Mouse (Mus musculus): Measurements from ENCODE around the gene Taar8c. TPM values are rescaled to one million over a fixed set of nuclear protein-coding genes. Genes with fewer than 3 reads are reported as not detected.

Taar8c gene
- polyA plus RNA-seq, 1 experiment from 2014 or later, result not detected

GRCm38 (mm10) chr10:24052039-24052438 is 49.7 kb downstream of the Taar8c start:
- no peak for ATAC-seq (ENCODE audit: extremely low read depth, insufficient number of reproducible peaks, low FRiP score, low TSS enrichment)
- H3K36me3 ChIP-seq, result no peaks in the 10 kb centered on the region
- 25% methylated on average over 5 of the region's 5 CpGs for WGBS
- no peaks in the 10 kb centered on the region for H3K4me1 ChIP-seq
- H3K4me3 ChIP-seq, result no peak overlapping the region
- no peak overlapping the region for H3K27ac ChIP-seq (replicated peaks)
- peak overlapping the region; percentile 28 for H3K4me2 ChIP-seq
- no peaks in the 10 kb centered on the region for H3K9me3 ChIP-seq
- no peak overlapping the region for H3K9ac ChIP-seq
- H3K27me3 ChIP-seq (replicated peaks), result no peaks in the 10 kb centered on the region

Other genes with a start within 250 kb of the Taar8c start
- 4.8 and 5.2 TPM in 2 replicates for gene Vnn1, start 207.2 kb downstream of the Taar8c start, polyA plus RNA-seq (2015; fragmentation: Nextera tagmentation; extraction: Ambion mirVana)
- gene Taar1, start 181.6 kb downstream of the Taar8c start, polyA plus RNA-seq (2015; fragmentation: Nextera tagmentation; extraction: Ambion mirVana), result not detected in 2 replicates
- gene Taar2, start 163.3 kb downstream of the Taar8c start, polyA plus RNA-seq (2015; fragmentation: Nextera tagmentation; extraction: Ambion mirVana), result not detected in 2 replicates
- gene Taar3, start 152.4 kb downstream of the Taar8c start, polyA plus RNA-seq (2015; fragmentation: Nextera tagmentation; extraction: Ambion mirVana), result not detected in 2 replicates
- not detected in 2 replicates for gene Taar4, start 141.4 kb downstream of the Taar8c start, polyA plus RNA-seq (2015; fragmentation: Nextera tagmentation; extraction: Ambion mirVana)
- gene Taar5, start 131.2 kb downstream of the Taar8c start, polyA plus RNA-seq (2015; fragmentation: Nextera tagmentation; extraction: Ambion mirVana), result not detected in 2 replicates
- gene Taar6, start 116.3 kb downstream of the Taar8c start, polyA plus RNA-seq (2015; fragmentation: Nextera tagmentation; extraction: Ambion mirVana), result not detected in 2 replicates
- gene Taar7a, start 108.4 kb downstream of the Taar8c start, polyA plus RNA-seq (2015; fragmentation: Nextera tagmentation; extraction: Ambion mirVana), result not detected in 2 replicates
- not detected in 2 replicates for gene Taar7b, start 102.0 kb downstream of the Taar8c start, polyA plus RNA-seq (2015; fragmentation: Nextera tagmentation; extraction: Ambion mirVana)
- not detected in 2 replicates for gene Taar7d, start 74.7 kb downstream of the Taar8c start, polyA plus RNA-seq (2015; fragmentation: Nextera tagmentation; extraction: Ambion mirVana)
- gene Taar7e, start 64.3 kb downstream of the Taar8c start, polyA plus RNA-seq (2015; fragmentation: Nextera tagmentation; extraction: Ambion mirVana), result not detected in 2 replicates
- not detected in 2 replicates for gene Taar7f, start 52.4 kb downstream of the Taar8c start, polyA plus RNA-seq (2015; fragmentation: Nextera tagmentation; extraction: Ambion mirVana)
- not detected in 2 replicates for gene Taar8a, start 25.4 kb downstream of the Taar8c start, polyA plus RNA-seq (2015; fragmentation: Nextera tagmentation; extraction: Ambion mirVana)
- gene Taar8b, start 9.6 kb downstream of the Taar8c start, polyA plus RNA-seq (2015; fragmentation: Nextera tagmentation; extraction: Ambion mirVana), result not detected in 2 replicates
- not detected in 2 replicates for gene Taar9, start 7.6 kb upstream of the Taar8c start, polyA plus RNA-seq (2015; fragmentation: Nextera tagmentation; extraction: Ambion mirVana)
- 74.9 and 82.6 TPM in 2 replicates for gene Stx7, start 47.4 kb upstream of the Taar8c start, polyA plus RNA-seq (2015; fragmentation: Nextera tagmentation; extraction: Ambion mirVana)
- 5.2 and 5.4 TPM in 2 replicates for gene Moxd1, start 121.6 kb upstream of the Taar8c start, polyA plus RNA-seq (2015; fragmentation: Nextera tagmentation; extraction: Ambion mirVana)

All from heart, embryonic 13.5 days (tissue).